ENCODE assay signal across 12 mouse cellular contexts in genomic region chr9:32712383-32712910, GRCm38 (mm10).
DNase-seq lines count a peak whose midpoint lies in the region; ATAC-seq and TF ChIP-seq lines count a peak whose summit lies in the region.
"Had no signal": no experiment of that assay in that cellular context is flagged by ENCODE, and none has a peak within 500 bp of the region (broad histone marks: within the 10 kb centered on the region; RNA-seq: fewer than 3 reads in every experiment).

No protein-coding gene starts in this region.

- no peak for TF ChIP-seq CTCF in kidney, adult 2 months (conservative IDR thresholded peaks at IDR 0.05; ENCODE audit: insufficient read depth, insufficient read length, low read depth, low read length)

- H3K9me3 ChIP-seq in heart, embryonic 15.5 days (replicated peaks): no peaks in the 10 kb centered on the region

- H3K9ac ChIP-seq in heart, embryonic 15.5 days: no peak overlapping the region
- H3K9ac ChIP-seq: lung, embryonic 14.5 days had no signal

- H3K27ac ChIP-seq in heart, embryonic 15.5 days: peak overlapping the region; percentile 87; the same call in 1 of the 2 replicates
- H3K27ac ChIP-seq in kidney, adult 2 months (ENCODE audit: insufficient read depth, low read depth, low read length): no peak overlapping the region

- no peak overlapping the region for H3K4me3 ChIP-seq in heart, embryonic 15.5 days
- H3K4me3 ChIP-seq in kidney, adult 2 months (ENCODE audit: insufficient read depth, low read depth, low read length): no peak overlapping the region

- peaks cover 90% of the 10 kb centered on the region for H3K4me1 ChIP-seq in heart, embryonic 15.5 days (replicated peaks)
- peaks cover 13% of the 10 kb centered on the region for H3K4me1 ChIP-seq in kidney, adult 2 months (ENCODE audit: control insufficient read depth, insufficient read depth, low read length)

- no peak overlapping the region for H3K4me2 ChIP-seq in heart, embryonic 15.5 days
- H3K4me2 ChIP-seq: lung, embryonic 14.5 days had no signal

- ATAC-seq in heart, embryonic 15.5 days (replicated peaks; ENCODE audit: insufficient number of reproducible peaks, insufficient read depth, low FRiP score, low read depth): no peak

- no peaks in the 10 kb centered on the region for H3K36me3 ChIP-seq in heart, embryonic 15.5 days
- H3K36me3 ChIP-seq in kidney, adult 2 months (ENCODE audit: control insufficient read depth, insufficient read depth, low read length): no peaks in the 10 kb centered on the region

- no peaks in the 10 kb centered on the region for H3K27me3 ChIP-seq in heart, embryonic 15.5 days
- no peaks in the 10 kb centered on the region for H3K27me3 ChIP-seq in kidney, adult 2 months (replicated peaks; ENCODE audit: control insufficient read depth, insufficient read depth, low read length)

- WGBS in heart, embryonic 15.5 days: 87% methylated on average over 7 of the region's 7 CpGs
- 74% methylated on average over 7 of the region's 7 CpGs for WGBS in kidney, adult 2 months

- no peak for DNase-seq in heart, adult 18-20 months
- DNase-seq in thymus, postnatal 25 days: peak; percentile 20
- no peak for DNase-seq in thymus, adult 18-20 months
- peak; percentile 76 for DNase-seq in induced T-regulatory cell, adult 2 months (ENCODE audit: low read depth)
- peak; percentile 39 for DNase-seq in thymus, postnatal 4 days
- DNase-seq in cerebellum, postnatal 10 days: no peak
- no peak for DNase-seq in kidney, adult 2 months
- DNase-seq: adrenal gland, adult 2 months; cerebellum, adult 9-10 months; layer of hippocampus, adult 9-11 months; lung, embryonic 14.5 days had no signal

- no peak for TF ChIP-seq POLR2A in kidney, adult 2 months (IDR thresholded peaks at IDR 0.05; ENCODE audit: low read depth, low read length)

Comparison
In these comparisons a context has a peak if more than half of its experiments do, and no peak if none do; other contexts are left out.
1. DNase-seq: peak in thymus, postnatal 25 days (single experiment), induced T-regulatory cell, adult 2 months (single experiment) and thymus, postnatal 4 days (single experiment); none in heart, adult 18-20 months (0 of 2), thymus, adult 18-20 months (0 of 2), cerebellum, postnatal 10 days (0 of 2) and kidney, adult 2 months (single experiment).